Mouse (Mus musculus) heart, postnatal 0 days (tissue): ENCODE measurements at regions not wholly inside any gene's neighbourhood (a gene's known extent, or its start where the extent isn't known, plus 50 kb on each side); places are given as distances from the start of the nearest gene placed in this dataset.
A peak's percentile ranks its signal among the peaks of the same experiment; 100 is the strongest.

Source experiments
- ATAC-seq: fragments of 200-750 bp; cut with Nextera tagmentation; 2 replicates; pipeline ENCODE4 v1.8.0; 2017; ENCODE audit warnings: low read depth, moderate number of reproducible peaks, moderate library complexity; ENCODE audit not compliant: insufficient read depth
- DNase-seq: peaks from one replicate; pipeline ENCODE4 v3.0.0-alpha.2; 2016; ENCODE audit warnings: low spot score
- H3K27ac ChIP-seq: fragments of 300-500 bp; sonication (generic); 2 replicates; pipeline ENCODE4 v1.5.1; 2014; ENCODE audit warnings: low read depth, mild to moderate bottlenecking
- H3K27me3 ChIP-seq: fragments of 300-500 bp; sonication (generic); 2 replicates; pipeline ENCODE4 v1.6.1; 2014; ENCODE audit warnings: low read length, mixed read lengths; ENCODE audit not compliant: control insufficient read depth, insufficient read depth
- H3K36me3 ChIP-seq: fragments of 300-500 bp; sonication (generic); replicated peaks from 2 replicates; pipeline ENCODE4 v1.6.1; 2014; ENCODE audit warnings: low read length, mixed read lengths; ENCODE audit not compliant: control insufficient read depth, insufficient read depth
- H3K4me1 ChIP-seq: fragments of 300-500 bp; sonication (generic); 2 replicates; pipeline ENCODE4 v1.6.1; 2014; ENCODE audit warnings: antibody characterized with exemption; ENCODE audit not compliant: control insufficient read depth, insufficient read depth
- H3K4me2 ChIP-seq: fragments of 300-500 bp; sonication (generic); 2 replicates; pipeline ENCODE4 v1.6.1; 2014; ENCODE audit warnings: low read depth, mild to moderate bottlenecking, low read length, moderate library complexity
- H3K4me3 ChIP-seq: fragments of 300-500 bp; sonication (generic); 2 replicates; pipeline ENCODE4 v1.5.1; 2014; ENCODE audit warnings: low read depth, low read length
- H3K9ac ChIP-seq: fragments of 300-500 bp; sonication (generic); replicated peaks from 2 replicates; pipeline ENCODE4 v1.6.1; 2014; ENCODE audit warnings: low read depth, low read length, mixed read lengths
- H3K9me3 ChIP-seq: fragments of 300-500 bp; sonication (generic); replicated peaks from 2 replicates; pipeline ENCODE4 v1.6.1; 2016; ENCODE audit warnings: low read length; ENCODE audit not compliant: control insufficient read depth
- CTCF ChIP-seq: IDR thresholded peaks from 2 replicates; pipeline ENCODE4 v1.5.1; 2016; ENCODE audit warnings: antibody characterized with exemption, control low read depth, low read depth
- EP300 ChIP-seq: IDR thresholded peaks from 2 replicates; pipeline ENCODE4 v1.6.1; 2016; ENCODE audit warnings: antibody characterized with exemption, low read depth
- WGBS: fragments of 180-500 bp; shearing (Covaris S2); extraction: QIAGEN DNeasy Blood & Tissue Kit; methylation state at CpG from one replicate; pipeline ENCODE4 v1.1.7; 2014; 5-methylcytosine and 5-hydroxymethylcytosine counted together

- 83% methylated on average over 5 of the region's 5 CpGs for WGBS
- no peak overlapping the region for H3K9ac ChIP-seq
- H3K9me3 ChIP-seq, result no peaks in the 10 kb centered on the region
- no peak overlapping the region for H3K4me3 ChIP-seq
- no peak overlapping the region for H3K4me2 ChIP-seq
- peaks cover 11% of the 10 kb centered on the region; the same call in 1 of the 2 replicates for H3K4me1 ChIP-seq
- DNase-seq, result no peak
- TF ChIP-seq CTCF (no peak), EP300 (no peak)
- ATAC-seq, result no peak
- no peaks in the 10 kb centered on the region for H3K36me3 ChIP-seq
- H3K27me3 ChIP-seq, result no peaks in the 10 kb centered on the region
- no peak overlapping the region for H3K27ac ChIP-seq
Measured at GRCm38 (mm10) chr7:136033536-136033935, 317.4 kb upstream of the Mki67 start.

- H3K27ac ChIP-seq, result no peak overlapping the region
- no peaks in the 10 kb centered on the region for H3K36me3 ChIP-seq
- H3K27me3 ChIP-seq, result no peaks in the 10 kb centered on the region
- ATAC-seq (no peak), DNase-seq (no peak)
- TF ChIP-seq EP300 (no peak), CTCF (no peak)
- H3K4me1 ChIP-seq, result peaks cover 8% of the 10 kb centered on the region; the same call in 1 of the 2 replicates
- WGBS, result 70% methylated on average over 7 of the region's 7 CpGs
- H3K4me3 ChIP-seq, result no peak overlapping the region
- no peak overlapping the region for H3K9ac ChIP-seq
- H3K4me2 ChIP-seq, result no peak overlapping the region
- H3K9me3 ChIP-seq, result no peaks in the 10 kb centered on the region
Measured at GRCm38 (mm10) chr7:136035735-136036134, 319.6 kb upstream of the Mki67 start.

GRCm38 (mm10) chr7:136038072-136038471 is 321.9 kb upstream of the Mki67 start:
- Histone ChIP-seq H3K36me3 (no peaks in the 10 kb centered on the region), H3K27me3 (no peaks in the 10 kb centered on the region), H3K27ac (no peak overlapping the region), H3K9ac (no peak overlapping the region), H3K4me2 (no peak overlapping the region), H3K4me3 (no peak overlapping the region), H3K4me1 (no peaks in the 10 kb centered on the region), H3K9me3 (no peaks in the 10 kb centered on the region)
- no peak for DNase-seq
- TF ChIP-seq CTCF, result no peak
- no peak for TF ChIP-seq EP300
- ATAC-seq, result no peak
- 72% methylated on average over 5 of the region's 5 CpGs for WGBS

- no peak overlapping the region for H3K4me2 ChIP-seq
- DNase-seq, result no peak
- no peaks in the 10 kb centered on the region for H3K9me3 ChIP-seq
- WGBS, result 47% methylated on average over 2 of the region's 2 CpGs
- no peak overlapping the region for H3K4me3 ChIP-seq
- H3K27me3 ChIP-seq, result no peaks in the 10 kb centered on the region
- H3K27ac ChIP-seq, result no peak overlapping the region
- no peaks in the 10 kb centered on the region for H3K36me3 ChIP-seq
- TF ChIP-seq CTCF, result no peak
- TF ChIP-seq EP300, result no peak
- no peak for ATAC-seq
- no peaks in the 10 kb centered on the region for H3K4me1 ChIP-seq
- no peak overlapping the region for H3K9ac ChIP-seq
Measured at GRCm38 (mm10) chr7:136038906-136039305, 322.7 kb upstream of the Mki67 start.

- ATAC-seq, result no peak
- no peaks in the 10 kb centered on the region for H3K36me3 ChIP-seq
- DNase-seq, result no peak
- H3K27ac ChIP-seq, result no peak overlapping the region
- no peak for TF ChIP-seq CTCF
- no peaks in the 10 kb centered on the region for H3K9me3 ChIP-seq
- H3K27me3 ChIP-seq, result no peaks in the 10 kb centered on the region
- H3K4me2 ChIP-seq, result no peak overlapping the region
- H3K4me3 ChIP-seq, result no peak overlapping the region
- H3K9ac ChIP-seq, result no peak overlapping the region
- WGBS, result 77% methylated on average over 4 of the region's 4 CpGs
- H3K4me1 ChIP-seq, result peaks cover 13% of the 10 kb centered on the region
Measured at GRCm38 (mm10) chr7:136041921-136042320, 325.8 kb upstream of the Mki67 start.

GRCm38 (mm10) chr7:136046645-136047363 is 330.6 kb upstream of the Mki67 start:
- Histone ChIP-seq H3K9ac (no peak overlapping the region; the same call in 1 of the 2 replicates), H3K27me3 (no peaks in the 10 kb centered on the region), H3K27ac (peak overlapping the region; percentile 82), H3K4me1 (peaks cover 31% of the 10 kb centered on the region), H3K4me2 (peak overlapping the region; percentile 9; the same call in 1 of the 2 replicates), H3K9me3 (no peaks in the 10 kb centered on the region), H3K36me3 (no peaks in the 10 kb centered on the region), H3K4me3 (no peak overlapping the region)
- DNase-seq (peak; percentile 73), ATAC-seq (peak; percentile 86)
- TF ChIP-seq CTCF (no peak), EP300 (peak; percentile 74; the same call in 1 of the 2 replicates)
- 6% methylated on average over 14 of the region's 14 CpGs for WGBS
